In genomic region chr12:103532020-103532648, GRCm38 (mm10) we compare ENCODE assay signal across 8 mouse cellular contexts. TPM values are rescaled to one million over a fixed set of nuclear protein-coding genes. Genes with fewer than 3 reads are reported as not detected.
A peak's percentile ranks its signal among the peaks of the same experiment; 100 is the strongest.
DNase-seq lines count a peak whose midpoint lies in the region; ATAC-seq and TF ChIP-seq lines count a peak whose summit lies in the region.

Gene Ppp4r4, plus strand, starts transcription at chr12:103532283.

- peak; percentile 94 for ATAC-seq in hindbrain, embryonic 12.5 days (ENCODE audit: low FRiP score)
- ATAC-seq in lung, postnatal 0 days = peak; percentile 99

- peak; percentile 97 for DNase-seq in Muller cell, postnatal 12 days (ENCODE audit: inconsistent ontology term)
- DNase-seq in cerebellum, postnatal 14 days = peak; percentile 91 to 94
- peak; percentile 85 to 89 for DNase-seq in frontal cortex, postnatal 14 days (ENCODE audit: low spot score in 2 of 2)
- peak; percentile 90 to 97 for DNase-seq in layer of hippocampus, postnatal 10 days (ENCODE audit: low spot score in 2 of 2)
- peak; percentile 97 for DNase-seq in lung, postnatal 0 days (ENCODE audit: low spot score)
- peak; percentile 90 for DNase-seq in ovary, postnatal 14 days (ENCODE audit: low spot score)
- DNase-seq in thymus, postnatal 10 days (ENCODE audit: low spot score in 2 of 2) = peak; percentile 85 to 91

- WGBS in hindbrain, embryonic 12.5 days = under 1% methylated on average over 60 of the region's 74 CpGs
- WGBS in lung, postnatal 0 days = 1% methylated on average over 23 of the region's 74 CpGs

- 0 out of 2 replicates have a peak within 1 kb of the TSS, but pooled peaks have one; percentile 40 for H3K27ac ChIP-seq in hindbrain, embryonic 12.5 days
- H3K27ac ChIP-seq in lung, postnatal 0 days (ENCODE audit: low read length) = peak within 1 kb of the TSS; percentile 54; the same call in 1 of the 2 replicates

- peak within 1 kb of the TSS; percentile 69 for H3K4me3 ChIP-seq in hindbrain, embryonic 12.5 days
- peak within 1 kb of the TSS; percentile 65 for H3K4me3 ChIP-seq in lung, postnatal 0 days (ENCODE audit: low read depth, low read length)

- TF ChIP-seq CTCF in lung, postnatal 0 days (IDR thresholded peaks at IDR 0.05) = no peak

- H3K9me3 ChIP-seq in hindbrain, embryonic 12.5 days (replicated peaks) = no peaks in the 10 kb centered on the region
- H3K9me3 ChIP-seq in lung, postnatal 0 days (ENCODE audit: low read length) = no peaks in the 10 kb centered on the region

- H3K4me1 ChIP-seq in hindbrain, embryonic 12.5 days = peaks cover 4% of the 10 kb centered on the region
- no peaks in the 10 kb centered on the region; the same call in 1 of the 2 replicates for H3K4me1 ChIP-seq in lung, postnatal 0 days (ENCODE audit: insufficient read depth, low read depth, low read length)

- TF ChIP-seq EP300 in lung, postnatal 0 days (IDR thresholded peaks at IDR 0.05) = no peak

- peak within 1 kb of the TSS; percentile 76 for H3K9ac ChIP-seq in hindbrain, embryonic 12.5 days
- peak within 1 kb of the TSS; percentile 58 for H3K9ac ChIP-seq in lung, postnatal 0 days (replicated peaks; ENCODE audit: low read depth)

- peak within 1 kb of the TSS; percentile 82 for H3K4me2 ChIP-seq in hindbrain, embryonic 12.5 days (replicated peaks)
- H3K4me2 ChIP-seq in lung, postnatal 0 days (replicated peaks; ENCODE audit: low read depth, low read length) = peak within 1 kb of the TSS; percentile 96

- H3K36me3 ChIP-seq in hindbrain, embryonic 12.5 days = no peaks in the 10 kb centered on the region
- no peaks in the 10 kb centered on the region for H3K36me3 ChIP-seq in lung, postnatal 0 days (ENCODE audit: insufficient read depth, low read length)

- peaks cover 6% of the 10 kb centered on the region for H3K27me3 ChIP-seq in hindbrain, embryonic 12.5 days
- H3K27me3 ChIP-seq in lung, postnatal 0 days (replicated peaks; ENCODE audit: insufficient read depth, low read length) = peaks cover 5% of the 10 kb centered on the region

RNA-seq across cellular contexts. Expression of gene Ppp4r4, which starts in this region (rescaled TPM):
- 2.6 and 2.9 TPM in 2 replicates for polyA plus RNA-seq in hindbrain, embryonic 12.5 days (2016; fragmentation: Nextera tagmentation; extraction: Ambion mirVana)
- 10 to 100 TPM; 25.3 to 27.0 TPM for total RNA-seq in layer of hippocampus, postnatal 10 days (2021)
- 6.1 and 6.3 TPM in 2 replicates for polyA plus RNA-seq in lung, postnatal 0 days (2015; fragmentation: Nextera tagmentation; extraction: Ambion mirVana)

Comparison
In these comparisons a context has a peak if more than half of its experiments do, and no peak if none do; other contexts are left out.
1. Peak in every context shown above with its lines: DNase-seq, ATAC-seq, H3K4me3 ChIP-seq and H3K27ac ChIP-seq.